In the genomic region with DNA sequence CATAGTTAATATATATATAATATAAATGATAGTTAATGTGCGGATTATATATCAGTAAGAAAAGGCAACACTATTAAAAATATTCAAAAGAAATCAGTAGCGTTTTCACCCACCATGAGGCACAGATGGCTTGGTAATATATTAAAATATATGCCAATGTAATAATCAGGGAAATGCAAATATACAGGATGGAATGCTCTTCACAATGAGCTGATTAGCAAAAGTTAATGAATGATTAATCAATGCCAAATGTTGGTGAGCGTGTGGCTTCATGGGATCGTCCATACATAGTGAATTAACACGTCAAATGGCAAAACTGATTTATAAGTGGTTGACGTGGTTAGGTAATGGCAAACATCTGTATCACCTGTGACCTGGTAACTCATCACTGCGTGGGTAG, we compare ENCODE assay signal across 22 mouse cellular contexts. TPM values are rescaled to one million over a fixed set of nuclear protein-coding genes. Genes with fewer than 3 reads are reported as not detected.
"Had no signal": no experiment of that assay in that cellular context is flagged by ENCODE, and none has a peak within 500 bp of the region (broad histone marks: within the 10 kb centered on the region; RNA-seq: fewer than 3 reads in every experiment).

No protein-coding gene starts in this region.

- H3K27me3 ChIP-seq: neural tube, embryonic 13.5 days; neural tube, embryonic 15.5 days had no signal

- H3K4me2 ChIP-seq: lung, embryonic 14.5 days; midbrain, embryonic 12.5 days; neural tube, embryonic 13.5 days; neural tube, embryonic 15.5 days had no signal

- H3K9ac ChIP-seq: lung, embryonic 14.5 days; midbrain, embryonic 12.5 days; neural tube, embryonic 13.5 days; neural tube, embryonic 15.5 days had no signal

- H3K36me3 ChIP-seq: midbrain, embryonic 10.5 days; midbrain, embryonic 12.5 days; neural tube, embryonic 13.5 days; neural tube, embryonic 15.5 days had no signal

- DNase-seq: lung, adult 18-20 months; lung, embryonic 14.5 days; lung, postnatal 10 days; lung, postnatal 4 days; midbrain, embryonic 14.5 days; retina, postnatal 1 day; right cerebral cortex, adult 18-20 months; right cerebral cortex, postnatal 25 days; right cerebral cortex, postnatal 4 days; spleen, adult 18-20 months; thymus, adult 18-20 months; thymus, postnatal 14 days; thymus, postnatal 36 days had no signal

- H3K9me3 ChIP-seq: midbrain, embryonic 10.5 days; midbrain, embryonic 12.5 days; neural tube, embryonic 13.5 days; neural tube, embryonic 15.5 days had no signal

- H3K4me3 ChIP-seq: midbrain, embryonic 10.5 days; midbrain, embryonic 12.5 days; myocyte; neural tube, embryonic 13.5 days; neural tube, embryonic 15.5 days had no signal

- ATAC-seq: midbrain, embryonic 16.5 days had no signal

- H3K27ac ChIP-seq: midbrain, embryonic 10.5 days; midbrain, embryonic 12.5 days; neural tube, embryonic 13.5 days; neural tube, embryonic 15.5 days had no signal

RNA-seq across cellular contexts. Expression of a gene that starts 9.6 kb away (rescaled TPM):
- polyA plus RNA-seq: midbrain, embryonic 10.5 days; midbrain, embryonic 12.5 days; midbrain, embryonic 14.5 days; midbrain, embryonic 16.5 days; neural tube, embryonic 11.5 days; neural tube, embryonic 13.5 days; neural tube, embryonic 15.5 days; stomach, embryonic 14.5 days; thymus, postnatal 0 days had no signal
